In genomic region chr8:91802401-91803322, GRCm38 (mm10) we compare ENCODE assay signal across 9 mouse cellular contexts. TPM values are rescaled to one million over a fixed set of nuclear protein-coding genes. Genes with fewer than 3 reads are reported as not detected.
DNase-seq lines count a peak whose midpoint lies in the region; ATAC-seq and TF ChIP-seq lines count a peak whose summit lies in the region.
"Had no signal": no experiment of that assay in that cellular context is flagged by ENCODE, and none has a peak within 500 bp of the region (broad histone marks: within the 10 kb centered on the region; RNA-seq: fewer than 3 reads in every experiment).

No protein-coding gene starts in this region.

- no peaks in the 10 kb centered on the region for H3K36me3 ChIP-seq in liver, adult 2 months (ENCODE audit: control insufficient read depth, insufficient read depth, low read length)
- no peaks in the 10 kb centered on the region for H3K36me3 ChIP-seq in hindbrain, embryonic 14.5 days (replicated peaks; ENCODE audit: control insufficient read depth, insufficient read depth)
- no peaks in the 10 kb centered on the region for H3K36me3 ChIP-seq in lung, embryonic 15.5 days
- H3K36me3 ChIP-seq in stomach, postnatal 0 days (ENCODE audit: control insufficient read depth, insufficient read depth, low read length) = no peaks in the 10 kb centered on the region

- no peak overlapping the region for H3K9ac ChIP-seq in liver, adult 2 months (ENCODE audit: low read depth, low read length)
- no peak overlapping the region for H3K9ac ChIP-seq in hindbrain, embryonic 14.5 days
- peak overlapping the region; percentile 25 for H3K9ac ChIP-seq in lung, embryonic 15.5 days
- no peak overlapping the region for H3K9ac ChIP-seq in stomach, postnatal 0 days (ENCODE audit: low read length)

- H3K9me3 ChIP-seq in hindbrain, embryonic 14.5 days (ENCODE audit: control insufficient read depth, low read length) = no peaks in the 10 kb centered on the region
- H3K9me3 ChIP-seq in lung, embryonic 15.5 days = no peaks in the 10 kb centered on the region
- no peaks in the 10 kb centered on the region for H3K9me3 ChIP-seq in stomach, postnatal 0 days (ENCODE audit: control insufficient read depth, low read length)

- peaks cover 50% of the 10 kb centered on the region for H3K27me3 ChIP-seq in liver, adult 2 months (ENCODE audit: control insufficient read depth, insufficient read depth, low read length)
- peaks cover 39% of the 10 kb centered on the region for H3K27me3 ChIP-seq in hindbrain, embryonic 14.5 days (ENCODE audit: control insufficient read depth, insufficient read depth, low read length)
- H3K27me3 ChIP-seq in lung, embryonic 15.5 days = peaks cover 99% of the 10 kb centered on the region
- H3K27me3 ChIP-seq in stomach, postnatal 0 days (ENCODE audit: control insufficient read depth, insufficient read depth, low read length) = peaks cover 14% of the 10 kb centered on the region; the same call in 1 of the 2 replicates

- H3K27ac ChIP-seq in liver, adult 2 months (replicated peaks; ENCODE audit: insufficient read depth, low read depth, low read length) = no peak overlapping the region
- H3K27ac ChIP-seq in hindbrain, embryonic 14.5 days = peak overlapping the region; percentile 34
- peak overlapping the region; percentile 99 for H3K27ac ChIP-seq in lung, embryonic 15.5 days
- peak overlapping the region; percentile 18; the same call in 1 of the 2 replicates for H3K27ac ChIP-seq in stomach, postnatal 0 days (replicated peaks)

- no peak for TF ChIP-seq EP300 in stomach, postnatal 0 days (optimal IDR thresholded peaks at IDR 0.05)

- H3K4me3 ChIP-seq in liver, adult 2 months (ENCODE audit: insufficient read depth, low read depth, low read length) = peak overlapping the region; percentile 83; the same call in 1 of the 2 replicates
- peak overlapping the region; percentile 60 for H3K4me3 ChIP-seq in hindbrain, embryonic 14.5 days (replicated peaks; ENCODE audit: low read length)
- H3K4me3 ChIP-seq in lung, embryonic 15.5 days = peak overlapping the region; percentile 72
- H3K4me3 ChIP-seq in stomach, postnatal 0 days (ENCODE audit: low read depth, low read length) = peak overlapping the region; percentile 61

- H3K79me2 ChIP-seq in liver, adult 2 months (ENCODE audit: control insufficient read depth, insufficient read depth, low read length) = no peaks in the 10 kb centered on the region

- no peak for ATAC-seq in hindbrain, embryonic 14.5 days (ENCODE audit: low FRiP score)
- no peak for ATAC-seq in lung, embryonic 15.5 days (ENCODE audit: borderline replicate concordance, extremely low read depth, low FRiP score, low TSS enrichment)
- no peak for ATAC-seq in stomach, postnatal 0 days (ENCODE audit: low FRiP score, low TSS enrichment)
- ATAC-seq in megakaryocyte-erythroid progenitor cell, adult 5-6 weeks (replicated peaks; ENCODE audit: low FRiP score, low TSS enrichment, poor library complexity, severe bottlenecking) = no peak
- no peak for ATAC-seq in frontal cortex, adult (ENCODE audit: low TSS enrichment)

- peak overlapping the region; percentile 73 for H3K4me2 ChIP-seq in hindbrain, embryonic 14.5 days (replicated peaks)
- peak overlapping the region; percentile 96 for H3K4me2 ChIP-seq in lung, embryonic 15.5 days
- H3K4me2 ChIP-seq in stomach, postnatal 0 days (replicated peaks; ENCODE audit: low read depth) = peak overlapping the region; percentile 86

- TF ChIP-seq POLR2A in liver, adult 2 months (IDR thresholded peaks at IDR 0.05; ENCODE audit: extremely low read depth, insufficient read depth, low read length) = no peak

- no peak for TF ChIP-seq CTCF in liver, adult 2 months (IDR thresholded peaks at IDR 0.05; ENCODE audit: low read depth, low read length)
- TF ChIP-seq CTCF in stomach, postnatal 0 days (IDR thresholded peaks at IDR 0.05; ENCODE audit: low read depth) = no peak

- no peak for DNase-seq in liver, adult 2 months (ENCODE audit: extremely low read depth, low read depth, low spot score)
- DNase-seq in liver = no peak
- DNase-seq in hindbrain, embryonic 14.5 days (ENCODE audit: low spot score) = no peak
- DNase-seq in stomach, postnatal 0 days (ENCODE audit: low spot score) = no peak
- DNase-seq in cerebellum, adult 18-20 months = no peak

- WGBS in liver, adult 2 months = 11% methylated on average over 29 of the region's 29 CpGs
- WGBS in hindbrain, embryonic 14.5 days = 5% methylated on average over 29 of the region's 29 CpGs
- WGBS in lung, embryonic 15.5 days = 2% methylated on average over 29 of the region's 29 CpGs
- WGBS in stomach, postnatal 0 days = 16% methylated on average over 29 of the region's 29 CpGs

- H3K4me1 ChIP-seq in liver, adult 2 months (ENCODE audit: control insufficient read depth, insufficient read depth, low read length) = peaks cover 9% of the 10 kb centered on the region; the same call in 1 of the 2 replicates
- H3K4me1 ChIP-seq in hindbrain, embryonic 14.5 days (replicated peaks; ENCODE audit: control insufficient read depth, insufficient read depth, low read length) = peaks cover 36% of the 10 kb centered on the region; the same call in 1 of the 2 replicates
- H3K4me1 ChIP-seq in lung, embryonic 15.5 days = peaks cover 46% of the 10 kb centered on the region
- 0 out of 2 replicates have a peak, but pooled peaks cover 2% of the 10 kb centered on the region for H3K4me1 ChIP-seq in stomach, postnatal 0 days (replicated peaks; ENCODE audit: control insufficient read depth, insufficient read depth)

RNA-seq across cellular contexts. Expression of gene Irx3, which starts 0.8 kb away (rescaled TPM):
- 0.18 and 0.20 TPM in 2 replicates for total RNA-seq in liver, adult 2 months (2014; rRNA removed)
- polyA plus RNA-seq in liver, adult 2 months (2012; rRNA removed) = 0.22 and 0.31 TPM in 2 replicates
- 10.4 and 12.9 TPM in 2 replicates for polyA plus RNA-seq in hindbrain, embryonic 14.5 days (2014; fragmentation: Nextera tagmentation; extraction: Ambion mirVana)
- 32.6 and 33.9 TPM in 2 replicates for polyA plus RNA-seq in lung, embryonic 15.5 days (2015; fragmentation: Nextera tagmentation; extraction: Ambion mirVana)
- 7.6 and 7.7 TPM in 2 replicates for polyA plus RNA-seq in stomach, postnatal 0 days (2015; fragmentation: Nextera tagmentation; extraction: Ambion mirVana)
- total RNA-seq in megakaryocyte-erythroid progenitor cell, adult 5-6 weeks (2014; fragmentation: Nextera tagmentation) = not detected in 2 replicates
- not detected in 2 replicates for total RNA-seq in megakaryocyte-erythroid progenitor cell, adult 5-6 weeks (2017)
- total RNA-seq: hematopoietic stem cell, adult 5-6 weeks had no signal
